Mouse (Mus musculus) liver, embryonic 11.5 days (tissue): ENCODE data around the gene Runx2. TPM values are rescaled to one million over a fixed set of nuclear protein-coding genes. Genes with fewer than 3 reads are reported as not detected.

Experiments used
- ATAC-seq: fragments of 200-750 bp; cut with Nextera tagmentation; replicated peaks from 2 replicates; pipeline ENCODE4 v1.8.0; 2017; ENCODE audit warnings: moderate number of reproducible peaks, mild to moderate bottlenecking, moderate TSS enrichment, moderate library complexity; ENCODE audit not compliant: low FRiP score
- DNase-seq: peaks from one replicate; pipeline ENCODE4 v3.0.0-alpha.2; 2017; ENCODE audit warnings: low spot score
- H3K27ac ChIP-seq: fragments of 300-500 bp; sonication (generic); 2 replicates; pipeline ENCODE4 v1.5.1; 2014; ENCODE audit warnings: mild to moderate bottlenecking, low read depth, low read length, control low read depth
- H3K27me3 ChIP-seq: fragments of 300-500 bp; sonication (generic); replicated peaks from 2 replicates; pipeline ENCODE4 v1.6.1; 2014; ENCODE audit warnings: low read length, mixed read lengths; ENCODE audit not compliant: control insufficient read depth, insufficient read depth
- H3K36me3 ChIP-seq: fragments of 300-500 bp; sonication (generic); 2 replicates; pipeline ENCODE4 v1.6.1; 2014; ENCODE audit warnings: mild to moderate bottlenecking, low read length, moderate library complexity, mixed read lengths; ENCODE audit not compliant: control insufficient read depth, insufficient read depth
- H3K4me1 ChIP-seq: fragments of 300-500 bp; sonication (generic); replicated peaks from 2 replicates; pipeline ENCODE4 v1.6.1; 2014; ENCODE audit warnings: low read length, mixed read lengths; ENCODE audit not compliant: control insufficient read depth, insufficient read depth
- H3K4me2 ChIP-seq: fragments of 300-500 bp; sonication (generic); 2 replicates; pipeline ENCODE4 v1.6.1; 2014; ENCODE audit warnings: mild to moderate bottlenecking, control low read depth, moderate library complexity
- H3K4me3 ChIP-seq: fragments of 300-500 bp; sonication (generic); 2 replicates; pipeline ENCODE4 v1.5.1; 2014; ENCODE audit warnings: low read depth, low read length, control low read depth
- H3K9ac ChIP-seq: fragments of 300-500 bp; sonication (generic); 2 replicates; pipeline ENCODE4 v1.6.1; 2014; ENCODE audit warnings: low read depth, low read length, control low read depth
- H3K9me3 ChIP-seq: fragments of 300-500 bp; sonication (generic); 2 replicates; pipeline ENCODE4 v1.6.1; 2016; ENCODE audit warnings: low read length, inconsistent platforms, mixed read lengths; ENCODE audit not compliant: control insufficient read depth
- WGBS: fragments of 180-500 bp; shearing (Covaris S2); extraction: QIAGEN DNeasy Blood & Tissue Kit; methylation state at CpG from one replicate; pipeline ENCODE4 v1.1.7; 2014; 5-methylcytosine and 5-hydroxymethylcytosine counted together
- polyA plus RNA-seq: library from polyadenylated mRNA; unstranded; fragments of >200 nt; fragmentation: Nextera tagmentation; extraction: Ambion mirVana; gene quantifications from 2 replicates; pipeline ENCODE4 v1.2.1, GENCODE M21; 2014

Runx2 gene
- polyA plus RNA-seq, 1 experiment from 2014 or later, result 1.7 TPM

GRCm38 (mm10) chr17:44459029-44459428, 355.6 kb downstream of the Runx2 start:
- Histone ChIP-seq H3K27ac (no peak overlapping the region), H3K4me1 (no peaks in the 10 kb centered on the region), H3K27me3 (no peaks in the 10 kb centered on the region), H3K9me3 (no peaks in the 10 kb centered on the region), H3K4me3 (no peak overlapping the region), H3K4me2 (no peak overlapping the region), H3K9ac (no peak overlapping the region), H3K36me3 (no peaks in the 10 kb centered on the region)
- WGBS, result 88% methylated on average over 4 of the region's 4 CpGs
- ATAC-seq, result no peak
- no peak for DNase-seq

- H3K4me2 ChIP-seq, result no peak overlapping the region
Observed at GRCm38 (mm10) chr17:44456696-44457095, 357.9 kb downstream of the Runx2 start.

GRCm38 (mm10) chr17:44455681-44456600, 358.7 kb downstream of the Runx2 start:
- peak; percentile 45; the same call in 1 of the 2 replicates for ATAC-seq
- no peak overlapping the region for H3K4me2 ChIP-seq
- no peak overlapping the region for H3K27ac ChIP-seq
- H3K9me3 ChIP-seq, result no peaks in the 10 kb centered on the region
- WGBS, result 30% methylated on average over 12 of the region's 12 CpGs
- peak; percentile 47 for DNase-seq
- H3K27me3 ChIP-seq, result no peaks in the 10 kb centered on the region
- no peak overlapping the region for H3K4me3 ChIP-seq
- no peaks in the 10 kb centered on the region for H3K4me1 ChIP-seq
- no peak overlapping the region for H3K9ac ChIP-seq
- no peaks in the 10 kb centered on the region for H3K36me3 ChIP-seq

More at GRCm38 (mm10) chr17:44456696-44457095, 357.9 kb downstream of the Runx2 start:
- no peak overlapping the region for H3K9ac ChIP-seq
- H3K9me3 ChIP-seq, result no peaks in the 10 kb centered on the region
- H3K4me1 ChIP-seq, result no peaks in the 10 kb centered on the region
- WGBS, result 67% methylated on average over 3 of the region's 3 CpGs
- H3K4me3 ChIP-seq, result no peak overlapping the region
- no peaks in the 10 kb centered on the region for H3K36me3 ChIP-seq
- no peak for ATAC-seq
- H3K27me3 ChIP-seq, result no peaks in the 10 kb centered on the region
- no peak for DNase-seq
- H3K27ac ChIP-seq, result no peak overlapping the region

GRCm38 (mm10) chr17:44449915-44450471, 364.6 kb downstream of the Runx2 start:
- no peak overlapping the region for H3K4me2 ChIP-seq
- no peaks in the 10 kb centered on the region for H3K27me3 ChIP-seq
- 74% methylated on average over 9 of the region's 9 CpGs for WGBS
- H3K9me3 ChIP-seq, result no peaks in the 10 kb centered on the region
- ATAC-seq, result no peak
- H3K4me1 ChIP-seq, result no peaks in the 10 kb centered on the region
- no peak overlapping the region for H3K9ac ChIP-seq
- no peaks in the 10 kb centered on the region for H3K36me3 ChIP-seq
- DNase-seq, result no peak
- no peak overlapping the region for H3K27ac ChIP-seq
- H3K4me3 ChIP-seq, result no peak overlapping the region

Other genes with a start within 250 kb of the Runx2 start
- gene Supt3, start 37.6 kb downstream of the Runx2 start, polyA plus RNA-seq, result 15.6 and 17.7 TPM in 2 replicates